Mouse (Mus musculus): ENCODE results near the gene Gm30302. TPM values are rescaled to one million over a fixed set of nuclear protein-coding genes. Genes with fewer than 3 reads are reported as not detected.
"Not testable (repeated sequence)": the region's sequence is repeated elsewhere in the genome, so short reads cannot be mapped to it uniquely, and the experiment has no call there.

Gm30302 gene
- polyA plus RNA-seq, 1 experiment from 2014 or later = not detected

DNA sequence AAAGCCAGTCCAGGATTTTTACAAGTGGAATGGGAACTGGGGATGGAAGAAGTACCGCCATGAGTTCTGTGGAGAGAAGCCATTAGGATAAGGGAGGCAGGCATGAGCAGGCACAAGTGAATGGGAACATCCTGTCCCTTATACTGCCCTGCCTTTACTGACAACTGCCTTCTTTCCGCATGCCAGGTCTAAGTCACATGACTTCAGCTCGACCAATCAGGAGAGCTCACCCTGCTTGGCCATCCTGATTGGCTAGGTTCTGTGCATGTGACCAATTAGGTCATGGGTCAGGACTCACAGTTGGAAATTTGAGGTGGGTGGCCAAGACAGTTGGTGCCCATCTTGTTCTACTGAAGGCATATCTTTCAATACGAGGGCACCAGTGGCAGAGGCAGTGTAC is 15.6 kb upstream of the Gm30302 start:
- no peaks in the 10 kb centered on the region for H3K4me1 ChIP-seq (replicated peaks; ENCODE audit: control insufficient read depth, insufficient read depth, low read length)
- H3K9ac ChIP-seq (ENCODE audit: low read depth, low read length) = no peak overlapping the region
- DNase-seq (ENCODE audit: low spot score) (no peak), ATAC-seq (ENCODE audit: low FRiP score) (no peak)
- H3K27me3 ChIP-seq (ENCODE audit: control insufficient read depth, insufficient read depth, low read length) = no peaks in the 10 kb centered on the region
- no peaks in the 10 kb centered on the region for H3K36me3 ChIP-seq (ENCODE audit: control insufficient read depth, insufficient read depth, low read length)
- H3K4me3 ChIP-seq (ENCODE audit: low read depth, low read length) = no peak overlapping the region
- no peaks in the 10 kb centered on the region for H3K9me3 ChIP-seq (ENCODE audit: control insufficient read depth, low read length)
- WGBS = 83% methylated on average over 4 of the region's 4 CpGs
- no peak overlapping the region for H3K27ac ChIP-seq (ENCODE audit: low read depth, low read length)
- H3K4me2 ChIP-seq (replicated peaks; ENCODE audit: low read depth, low read length) = no peak overlapping the region

DNA sequence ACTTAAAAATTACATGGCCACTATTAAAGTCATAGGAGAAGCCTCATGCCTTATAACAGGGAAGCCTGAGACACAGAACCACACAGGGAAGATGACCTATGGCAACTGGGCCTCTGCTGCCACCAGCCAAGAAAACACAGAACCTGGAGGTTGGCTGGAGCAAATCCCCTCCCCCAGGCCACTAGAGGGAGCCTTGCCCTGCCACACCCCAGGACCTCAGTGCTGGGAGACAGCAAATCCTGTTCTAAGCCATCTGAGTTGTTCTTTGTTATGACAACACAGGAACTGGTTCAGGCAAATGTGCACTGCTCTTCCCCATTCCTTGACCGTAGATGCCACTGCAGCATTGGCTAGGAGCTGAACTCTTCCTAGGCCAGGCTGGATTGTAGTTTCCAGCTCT is 8.3 kb upstream of the Gm30302 start:
- H3K36me3 ChIP-seq (ENCODE audit: control insufficient read depth, insufficient read depth, low read length) = no peaks in the 10 kb centered on the region
- no peak overlapping the region for H3K4me3 ChIP-seq (ENCODE audit: low read depth, low read length)
- DNase-seq (ENCODE audit: low spot score) (no peak), ATAC-seq (ENCODE audit: low FRiP score) (no peak)
- WGBS = 87% methylated on average over 1 of the region's 1 CpGs
- no peak overlapping the region for H3K4me2 ChIP-seq (replicated peaks; ENCODE audit: low read depth, low read length)
- H3K27me3 ChIP-seq (ENCODE audit: control insufficient read depth, insufficient read depth, low read length) = no peaks in the 10 kb centered on the region
- no peak overlapping the region for H3K9ac ChIP-seq (ENCODE audit: low read depth, low read length)
- no peaks in the 10 kb centered on the region for H3K4me1 ChIP-seq (replicated peaks; ENCODE audit: control insufficient read depth, insufficient read depth, low read length)
- H3K9me3 ChIP-seq (ENCODE audit: control insufficient read depth, low read length) = no peaks in the 10 kb centered on the region
- H3K27ac ChIP-seq (ENCODE audit: low read depth, low read length) = no peak overlapping the region

DNA sequence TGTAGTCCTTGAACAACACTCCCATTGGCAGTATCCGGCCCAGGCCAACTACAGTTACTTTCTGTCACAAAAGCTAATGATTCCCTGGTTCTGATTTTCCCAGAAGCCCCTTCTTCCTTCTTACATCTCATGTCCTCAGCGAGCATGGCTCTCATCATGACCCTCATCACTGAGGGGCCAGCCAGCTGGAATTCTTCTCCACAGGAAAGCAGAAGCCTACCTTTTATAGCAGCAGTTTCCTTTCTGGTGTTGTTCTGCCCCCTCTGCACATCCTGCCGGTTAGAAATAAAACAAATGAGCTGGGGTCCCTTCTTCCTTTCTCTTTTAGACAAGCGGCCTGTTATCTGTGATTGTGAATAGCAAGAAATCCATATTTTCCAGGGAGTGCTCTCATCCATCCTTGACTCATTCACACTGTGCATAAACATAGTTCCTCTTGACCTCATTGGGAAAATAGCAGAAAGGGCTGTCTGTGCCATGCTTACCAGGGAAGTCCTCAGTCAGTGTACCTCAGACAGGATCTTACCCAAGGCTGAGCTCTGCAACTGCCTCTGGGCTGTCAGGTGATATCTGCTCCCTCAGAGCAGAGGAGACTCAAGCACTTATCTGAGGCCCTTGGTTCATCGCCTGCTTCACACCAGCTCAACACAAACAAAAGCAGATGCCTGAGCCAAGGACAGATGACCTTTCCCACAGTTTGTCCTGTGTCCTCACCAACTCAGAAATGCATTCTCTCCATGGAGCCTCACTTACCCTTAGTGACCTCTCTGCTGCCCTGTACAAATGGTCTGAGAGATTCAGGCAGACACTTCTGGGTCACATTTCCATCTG is 10.0 kb downstream of the Gm30302 start:
- Histone ChIP-seq H3K27me3 (ENCODE audit: control insufficient read depth, insufficient read depth, low read length) (no peaks in the 10 kb centered on the region), H3K4me1 (replicated peaks; ENCODE audit: control insufficient read depth, insufficient read depth, low read length) (no peaks in the 10 kb centered on the region), H3K36me3 (ENCODE audit: control insufficient read depth, insufficient read depth, low read length) (no peaks in the 10 kb centered on the region), H3K4me2 (replicated peaks; ENCODE audit: low read depth, low read length) (no peak overlapping the region), H3K9ac (ENCODE audit: low read depth, low read length) (no peak overlapping the region), H3K9me3 (ENCODE audit: control insufficient read depth, low read length) (no peaks in the 10 kb centered on the region), H3K4me3 (ENCODE audit: low read depth, low read length) (no peak overlapping the region), H3K27ac (ENCODE audit: low read depth, low read length) (no peak overlapping the region)
- no peak for ATAC-seq (ENCODE audit: low FRiP score)
- 62% methylated on average over 5 of the region's 5 CpGs for WGBS
- DNase-seq (ENCODE audit: low spot score) = no peak

DNA sequence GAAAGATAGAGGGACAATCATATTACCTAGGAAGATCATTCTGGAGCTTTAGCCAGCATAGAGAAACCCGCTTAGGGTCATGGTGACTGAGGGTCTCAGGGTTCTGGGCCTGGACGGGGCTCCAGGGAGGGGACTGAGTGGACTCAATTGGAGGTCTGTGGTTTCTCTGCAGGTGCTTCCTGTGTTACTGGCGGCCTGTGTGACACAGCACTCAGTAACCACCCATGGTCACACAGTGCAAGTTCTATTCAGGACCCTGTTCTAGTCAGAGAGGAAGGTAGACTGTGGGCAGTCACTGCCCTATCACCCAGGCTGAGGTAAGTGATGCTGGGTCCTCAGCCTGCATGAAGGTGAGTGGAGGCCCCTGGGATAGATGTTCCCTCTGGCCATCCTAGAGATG is 14.9 kb downstream of the Gm30302 start:
- DNase-seq (ENCODE audit: low spot score) (no peak), ATAC-seq (ENCODE audit: low FRiP score) (no peak)
- 85% methylated on average over 3 of the region's 3 CpGs for WGBS
- Histone ChIP-seq H3K4me1 (replicated peaks; ENCODE audit: control insufficient read depth, insufficient read depth, low read length) (no peaks in the 10 kb centered on the region), H3K4me2 (replicated peaks; ENCODE audit: low read depth, low read length) (no peak overlapping the region), H3K27me3 (ENCODE audit: control insufficient read depth, insufficient read depth, low read length) (no peaks in the 10 kb centered on the region), H3K4me3 (ENCODE audit: low read depth, low read length) (no peak overlapping the region), H3K36me3 (ENCODE audit: control insufficient read depth, insufficient read depth, low read length) (no peaks in the 10 kb centered on the region), H3K9me3 (ENCODE audit: control insufficient read depth, low read length) (no peaks in the 10 kb centered on the region), H3K9ac (ENCODE audit: low read depth, low read length) (no peak overlapping the region), H3K27ac (ENCODE audit: low read depth, low read length) (no peak overlapping the region)

DNA sequence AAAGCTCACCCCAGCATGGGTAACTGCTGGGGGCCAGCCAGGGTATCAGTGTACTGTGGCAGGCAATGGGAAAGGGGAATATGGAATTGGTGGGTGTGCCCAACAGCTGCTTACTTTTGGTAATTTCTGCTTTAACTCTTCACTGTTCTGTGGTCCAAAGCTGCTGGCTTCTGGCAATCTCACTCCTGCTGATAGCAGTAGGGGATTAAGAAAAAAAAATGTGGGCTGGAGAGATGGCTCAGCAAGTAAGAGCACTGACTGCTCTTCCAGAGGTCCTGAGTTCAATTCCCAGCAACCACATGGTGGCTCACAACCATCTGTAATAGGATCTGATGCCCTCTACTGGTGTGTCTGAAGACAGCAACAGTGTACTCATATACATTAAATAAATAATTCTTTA is 27.3 kb downstream of the Gm30302 start:
- H3K4me2 ChIP-seq (replicated peaks; ENCODE audit: low read depth, low read length); H3K4me3 ChIP-seq (ENCODE audit: low read depth, low read length); H3K4me1 ChIP-seq (replicated peaks; ENCODE audit: control insufficient read depth, insufficient read depth, low read length); H3K27me3 ChIP-seq (ENCODE audit: control insufficient read depth, insufficient read depth, low read length); H3K36me3 ChIP-seq (ENCODE audit: control insufficient read depth, insufficient read depth, low read length); H3K9ac ChIP-seq (ENCODE audit: low read depth, low read length); H3K27ac ChIP-seq (ENCODE audit: low read depth, low read length); H3K9me3 ChIP-seq (ENCODE audit: control insufficient read depth, low read length); ATAC-seq (ENCODE audit: low FRiP score); DNase-seq (ENCODE audit: low spot score): not testable (repeated sequence)

DNA sequence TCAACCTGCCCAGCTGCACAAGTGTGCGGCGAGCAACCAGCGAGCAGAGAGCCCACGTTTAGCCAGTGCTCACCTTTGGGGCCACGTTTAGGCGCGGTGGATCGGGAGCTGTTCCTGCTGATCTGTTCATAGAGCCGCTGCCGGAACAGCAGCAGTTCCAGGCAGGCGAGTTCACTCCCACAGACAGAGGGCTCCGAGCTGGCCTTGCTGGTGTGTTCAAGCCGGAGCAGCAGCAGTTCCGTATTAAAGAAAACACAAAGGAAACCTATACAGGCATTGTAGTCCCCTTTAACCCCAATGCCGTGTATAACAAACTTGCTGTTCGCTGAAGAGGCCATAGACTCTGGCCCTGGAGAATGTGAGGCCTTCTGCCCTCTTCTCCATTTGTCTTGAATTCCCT is 29.7 kb downstream of the Gm30302 start:
- no peak overlapping the region for H3K27ac ChIP-seq (ENCODE audit: low read depth, low read length)
- WGBS = 81% methylated on average over 16 of the region's 16 CpGs
- H3K4me1 ChIP-seq (replicated peaks; ENCODE audit: control insufficient read depth, insufficient read depth, low read length) = no peaks in the 10 kb centered on the region
- no peak overlapping the region for H3K4me2 ChIP-seq (replicated peaks; ENCODE audit: low read depth, low read length)
- no peak for ATAC-seq (ENCODE audit: low FRiP score)
- H3K4me3 ChIP-seq (ENCODE audit: low read depth, low read length) = no peak overlapping the region
- H3K9me3 ChIP-seq (ENCODE audit: control insufficient read depth, low read length) = no peaks in the 10 kb centered on the region
- H3K36me3 ChIP-seq (ENCODE audit: control insufficient read depth, insufficient read depth, low read length) = no peaks in the 10 kb centered on the region
- no peaks in the 10 kb centered on the region; the same call in 1 of the 2 replicates for H3K27me3 ChIP-seq (ENCODE audit: control insufficient read depth, insufficient read depth, low read length)
- H3K9ac ChIP-seq (ENCODE audit: low read depth, low read length) = no peak overlapping the region
- DNase-seq (ENCODE audit: low spot score) = no peak

DNA sequence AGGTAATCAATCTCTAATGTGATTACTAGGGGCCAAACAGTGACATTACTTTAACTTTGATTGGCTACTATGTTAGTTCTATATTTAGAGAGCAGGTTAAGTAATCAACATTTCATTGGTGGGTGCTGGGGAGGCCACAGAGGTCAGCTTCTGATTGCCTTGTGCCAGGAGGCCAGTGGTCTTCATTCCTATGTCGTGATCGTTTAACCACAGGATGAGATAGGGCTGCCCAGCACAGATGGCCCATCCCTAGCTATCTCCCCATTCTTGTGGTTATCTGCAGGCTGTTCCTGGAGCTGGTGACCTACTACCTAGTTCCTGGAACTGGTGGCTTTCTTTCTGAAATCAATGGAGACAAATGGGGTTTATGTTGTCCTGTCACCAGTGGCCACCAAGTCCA is 30.8 kb downstream of the Gm30302 start:
- Histone ChIP-seq H3K4me3 (ENCODE audit: low read depth, low read length) (no peak overlapping the region), H3K4me2 (replicated peaks; ENCODE audit: low read depth, low read length) (no peak overlapping the region), H3K4me1 (replicated peaks; ENCODE audit: control insufficient read depth, insufficient read depth, low read length) (no peaks in the 10 kb centered on the region), H3K9ac (ENCODE audit: low read depth, low read length) (no peak overlapping the region), H3K27me3 (ENCODE audit: control insufficient read depth, insufficient read depth, low read length) (no peaks in the 10 kb centered on the region; the same call in 1 of the 2 replicates), H3K36me3 (ENCODE audit: control insufficient read depth, insufficient read depth, low read length) (no peaks in the 10 kb centered on the region), H3K9me3 (ENCODE audit: control insufficient read depth, low read length) (no peaks in the 10 kb centered on the region), H3K27ac (ENCODE audit: low read depth, low read length) (no peak overlapping the region)
- DNase-seq (ENCODE audit: low spot score) = no peak
- no peak for ATAC-seq (ENCODE audit: low FRiP score)
- 91% methylated on average over 2 of the region's 2 CpGs for WGBS

DNA sequence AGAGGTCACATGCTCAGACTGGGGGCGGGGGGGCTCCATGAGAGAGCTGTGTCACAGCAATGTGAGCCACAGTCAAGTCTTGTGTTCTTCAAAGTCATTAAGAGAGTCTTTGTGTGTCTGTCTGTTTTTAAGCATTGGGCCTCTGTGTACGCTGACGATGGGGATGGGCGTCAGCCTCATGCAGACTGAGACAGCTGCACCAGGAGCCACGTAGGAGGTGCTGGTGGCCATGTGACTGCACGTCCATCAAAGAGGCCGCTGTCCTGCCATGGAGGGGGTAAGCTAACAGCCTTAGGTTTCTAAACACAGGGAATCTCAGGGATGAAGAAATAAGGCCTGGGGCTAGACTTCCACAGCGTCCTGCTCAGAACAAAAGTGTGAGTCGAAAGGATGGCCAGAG is 32.5 kb downstream of the Gm30302 start:
- Histone ChIP-seq H3K9me3 (ENCODE audit: control insufficient read depth, low read length) (no peaks in the 10 kb centered on the region), H3K4me1 (replicated peaks; ENCODE audit: control insufficient read depth, insufficient read depth, low read length) (no peaks in the 10 kb centered on the region), H3K36me3 (ENCODE audit: control insufficient read depth, insufficient read depth, low read length) (no peaks in the 10 kb centered on the region), H3K4me3 (ENCODE audit: low read depth, low read length) (no peak overlapping the region), H3K27me3 (ENCODE audit: control insufficient read depth, insufficient read depth, low read length) (no peaks in the 10 kb centered on the region; the same call in 1 of the 2 replicates), H3K9ac (ENCODE audit: low read depth, low read length) (no peak overlapping the region), H3K4me2 (replicated peaks; ENCODE audit: low read depth, low read length) (no peak overlapping the region), H3K27ac (ENCODE audit: low read depth, low read length) (no peak overlapping the region)
- 62% methylated on average over 9 of the region's 9 CpGs for WGBS
- ATAC-seq (ENCODE audit: low FRiP score) (no peak), DNase-seq (ENCODE audit: low spot score) (peak; percentile 6)

DNA sequence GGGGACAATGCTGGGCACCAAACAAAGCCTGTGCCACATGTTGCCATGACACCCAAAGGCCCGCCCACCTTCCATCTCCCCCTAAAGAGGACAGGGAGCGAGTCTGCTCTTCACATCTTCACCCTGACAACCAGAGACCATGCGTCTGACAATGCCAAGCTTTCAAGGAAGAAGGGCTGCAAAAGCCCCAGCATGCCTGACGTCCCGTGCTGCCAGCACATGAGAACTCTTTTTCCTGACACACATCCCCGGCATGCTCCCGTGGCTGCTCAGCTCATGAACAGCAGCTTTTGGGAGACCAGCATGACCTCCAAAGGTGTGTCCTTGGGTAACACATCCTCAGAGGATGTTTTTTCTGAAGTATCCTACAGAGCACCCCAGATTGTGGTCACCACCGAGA is 33.5 kb downstream of the Gm30302 start:
- H3K27ac ChIP-seq (ENCODE audit: low read depth, low read length) = no peak overlapping the region
- H3K4me2 ChIP-seq (replicated peaks; ENCODE audit: low read depth, low read length) = no peak overlapping the region
- no peak for ATAC-seq (ENCODE audit: low FRiP score)
- no peaks in the 10 kb centered on the region for H3K9me3 ChIP-seq (ENCODE audit: control insufficient read depth, low read length)
- H3K36me3 ChIP-seq (ENCODE audit: control insufficient read depth, insufficient read depth, low read length) = no peaks in the 10 kb centered on the region
- WGBS = 78% methylated on average over 8 of the region's 8 CpGs
- H3K27me3 ChIP-seq (ENCODE audit: control insufficient read depth, insufficient read depth, low read length) = no peaks in the 10 kb centered on the region; the same call in 1 of the 2 replicates
- no peak overlapping the region for H3K4me3 ChIP-seq (ENCODE audit: low read depth, low read length)
- H3K4me1 ChIP-seq (replicated peaks; ENCODE audit: control insufficient read depth, insufficient read depth, low read length) = no peaks in the 10 kb centered on the region
- H3K9ac ChIP-seq (ENCODE audit: low read depth, low read length) = no peak overlapping the region
- DNase-seq (ENCODE audit: low spot score) = peak; percentile 16

Measured in hindbrain, embryonic 11.5 days (tissue).